Mouse (Mus musculus) CH12.LX (cell line): ENCODE results near the gene 2900026A02Rik.

Experiments
- BHLHE40 ChIP-seq: IDR thresholded peaks from 2 replicates; pipeline ENCODE4 v1.6.1; 2011; ENCODE audit warnings: mild to moderate bottlenecking, low read depth, low read length, improper control_type of control experiment
- CTCF ChIP-seq, 2 experiments: IDR thresholded peaks in 1 of 2; conservative IDR thresholded peaks in 1 of 2; 2 replicates each; pipeline ENCODE4 v1.5.1; 2011 to 2012; ENCODE audit warnings: low read depth in 2 of 2, low read length in 2 of 2, improper control_type of control experiment in 1 of 2, inconsistent platforms in 1 of 2, mild to moderate bottlenecking in 1 of 2, moderate library complexity in 1 of 2
- ELF1 ChIP-seq: IDR thresholded peaks from 2 replicates; pipeline ENCODE4 v1.6.1; 2014; ENCODE audit warnings: low read depth, mild to moderate bottlenecking, inconsistent platforms, low read length, improper control_type of control experiment
- EP300 ChIP-seq: IDR thresholded peaks from 2 replicates; pipeline ENCODE4 v1.6.1; 2011; ENCODE audit warnings: low read length, improper control_type of control experiment
- GABPA ChIP-seq: IDR thresholded peaks from 2 replicates; pipeline ENCODE4 v1.6.1; 2012; ENCODE audit warnings: low read depth, low read length, improper control_type of control experiment, inconsistent platforms; ENCODE audit not compliant: insufficient replicate concordance
- HCFC1 ChIP-seq: IDR thresholded peaks from 2 replicates; pipeline ENCODE4 v1.6.1; 2012; ENCODE audit warnings: low read depth, mild to moderate bottlenecking, inconsistent platforms, low read length, improper control_type of control experiment
- JUND ChIP-seq: conservative IDR thresholded peaks from 2 replicates; pipeline ENCODE4 v1.6.1; 2011; ENCODE audit warnings: low read depth, low read length, improper control_type of control experiment
- MAX ChIP-seq: IDR thresholded peaks from 2 replicates; pipeline ENCODE4 v1.6.1; 2011; ENCODE audit warnings: low read length, improper control_type of control experiment
- POLR2A ChIP-seq: IDR thresholded peaks from 2 replicates; pipeline ENCODE4 v1.6.1; 2011; ENCODE audit warnings: low read depth, mild to moderate bottlenecking, improper control_type of control experiment, low read length
- SIN3A ChIP-seq: IDR thresholded peaks from 2 replicates; pipeline ENCODE4 v1.6.1; 2012; ENCODE audit warnings: low read length, improper control_type of control experiment, inconsistent platforms
- USF1 ChIP-seq: IDR thresholded peaks from 2 replicates; pipeline ENCODE4 v1.6.1; 2014; ENCODE audit warnings: low read depth, mild to moderate bottlenecking, inconsistent platforms, low read length, improper control_type of control experiment
- ZKSCAN1 ChIP-seq: IDR thresholded peaks from 2 replicates; pipeline ENCODE4 v1.6.1; 2012; ENCODE audit warnings: low read depth, inconsistent platforms, low read length, improper control_type of control experiment, borderline replicate concordance

DNA sequence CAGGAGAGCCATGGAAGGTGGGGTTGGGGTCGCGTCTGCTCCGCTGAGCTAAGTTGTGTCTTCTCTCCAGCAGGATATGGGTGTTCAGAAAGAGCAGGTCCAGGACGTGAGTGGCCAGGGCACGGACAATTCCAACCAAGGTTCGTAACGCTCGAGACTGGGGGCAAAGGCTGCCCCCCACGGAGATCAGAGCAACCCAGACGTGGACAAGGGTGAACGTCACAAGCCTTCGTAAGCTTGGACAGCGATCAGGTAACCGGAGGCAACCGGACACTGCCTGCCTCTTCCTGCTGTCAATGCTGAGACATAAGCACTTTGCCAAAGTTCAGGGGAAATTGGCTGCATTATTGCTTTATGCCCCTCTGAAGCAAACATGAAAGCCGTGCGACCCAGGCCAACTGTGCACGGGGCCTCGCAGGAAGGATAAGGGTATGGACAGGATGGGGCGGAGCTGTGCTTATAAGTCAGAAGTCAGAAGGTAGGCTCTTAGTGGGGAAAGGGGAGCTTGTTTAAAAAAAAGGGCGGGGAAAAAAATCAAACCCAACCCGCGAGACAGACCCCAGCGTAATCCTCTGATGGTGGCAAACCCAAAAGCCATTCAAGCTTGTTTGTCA lies 130.9 kb downstream of the 2900026A02Rik start:
- TF ChIP-seq SIN3A, result no peak
- TF ChIP-seq MAX, result no peak
- TF ChIP-seq CTCF (conservative IDR thresholded peaks at IDR 0.05 in 1 of 2, IDR thresholded peaks at IDR 0.05 in 1 of 2; ENCODE audit: low read depth in 2 of 2, low read length in 2 of 2), result no peak
- no peak for TF ChIP-seq HCFC1
- no peak for TF ChIP-seq POLR2A
- TF ChIP-seq ZKSCAN1, result no peak
- no peak for TF ChIP-seq JUND
- TF ChIP-seq EP300, result no peak
- no peak for TF ChIP-seq GABPA
- TF ChIP-seq ELF1, result no peak
- TF ChIP-seq USF1, result no peak
- no peak for TF ChIP-seq BHLHE40
